Mouse (Mus musculus) liver, embryonic 14.5 days (tissue): ENCODE measurements at regions not wholly inside any gene's neighbourhood (a gene's known extent, or its start where the extent isn't known, plus 50 kb on each side); places are given as distances from the start of the nearest gene placed in this dataset.

Source experiments
- ATAC-seq: fragments of 200-750 bp; cut with Nextera tagmentation; 2 replicates; pipeline ENCODE4 v1.8.0; 2017; ENCODE audit warnings: moderate number of reproducible peaks, mild to moderate bottlenecking, moderate library complexity; ENCODE audit not compliant: insufficient read depth
- DNase-seq, 3 experiments: peaks; one replicate each; pipeline ENCODE4 v3.0.0-alpha.2; 2012 to 2013; ENCODE audit warnings: low read depth in 3 of 3, low spot score in 3 of 3
- H3K27ac ChIP-seq: fragments of 300-500 bp; sonication (generic); 2 replicates; pipeline ENCODE4 v1.5.1; 2014; ENCODE audit warnings: moderate library complexity, mild to moderate bottlenecking, control low read depth, inconsistent platforms
- H3K27me3 ChIP-seq: fragments of 300-500 bp; sonication (generic); 2 replicates; pipeline ENCODE4 v1.6.1; 2014; ENCODE audit warnings: mild to moderate bottlenecking, low read length, moderate library complexity; ENCODE audit not compliant: control insufficient read depth, insufficient read depth
- H3K36me3 ChIP-seq: fragments of 300-500 bp; sonication (generic); replicated peaks from 2 replicates; pipeline ENCODE4 v1.6.1; 2014; ENCODE audit warnings: low read depth; ENCODE audit not compliant: control insufficient read depth, insufficient read depth
- H3K4me1 ChIP-seq, 2 experiments: fragments of 200-500 bp in 1 of 2; fragments of 300-500 bp in 1 of 2; sonication (generic) in 1 of 2; replicated peaks; 2 replicates each; pipeline ENCODE4 v1.6.1; 2012 to 2014; ENCODE audit warnings: antibody characterized with exemption in 1 of 2, inconsistent platforms in 1 of 2, low read length in 1 of 2; ENCODE audit not compliant: control insufficient read depth in 2 of 2, insufficient read depth in 2 of 2
- H3K4me2 ChIP-seq: fragments of 300-500 bp; sonication (generic); 2 replicates; pipeline ENCODE4 v1.6.1; 2014; ENCODE audit warnings: low read depth, mild to moderate bottlenecking, control low read depth, moderate library complexity
- H3K4me3 ChIP-seq, 2 experiments: fragments of 200-500 bp in 1 of 2; fragments of 300-500 bp in 1 of 2; sonication (generic) in 1 of 2; 2 replicates each; pipeline ENCODE4 v1.5.1; 2012 to 2014; ENCODE audit warnings: low read depth in 2 of 2, low read length in 2 of 2, mild to moderate bottlenecking in 2 of 2, control low read depth in 1 of 2, inconsistent platforms in 1 of 2, moderate library complexity in 1 of 2; ENCODE audit not compliant: insufficient read depth in 1 of 2
- H3K9ac ChIP-seq: fragments of 300-500 bp; sonication (generic); replicated peaks from 2 replicates; pipeline ENCODE4 v1.6.1; 2014; ENCODE audit warnings: mild to moderate bottlenecking, control low read depth, moderate library complexity
- H3K9me3 ChIP-seq: fragments of 300-500 bp; sonication (generic); 2 replicates; pipeline ENCODE4 v1.6.1; 2016; ENCODE audit warnings: low read length, mixed read lengths; ENCODE audit not compliant: control insufficient read depth
- CTCF ChIP-seq: IDR thresholded peaks from 2 replicates; pipeline ENCODE4 v1.5.1; 2016; ENCODE audit warnings: antibody characterized with exemption, low read depth, control low read depth
- EP300 ChIP-seq: IDR thresholded peaks from 2 replicates; pipeline ENCODE4 v1.6.1; 2016; ENCODE audit warnings: antibody characterized with exemption, low read depth
- WGBS: fragments of 180-500 bp; shearing (Covaris S2); extraction: QIAGEN DNeasy Blood & Tissue Kit; methylation state at CpG from one replicate; pipeline ENCODE4 v1.1.7; 2014; ENCODE audit not compliant: insufficient replicate concordance; 5-methylcytosine and 5-hydroxymethylcytosine counted together

GRCm38 (mm10) chr12:92013979-92014378 is 165.0 kb upstream of the Sel1l start:
- DNase-seq: no peak
- no peak for ATAC-seq
- Histone ChIP-seq H3K9ac (no peak overlapping the region), H3K9me3 (no peaks in the 10 kb centered on the region), H3K4me1 (no peaks in the 10 kb centered on the region), H3K4me3 (no peak overlapping the region), H3K27ac (no peak overlapping the region), H3K27me3 (no peaks in the 10 kb centered on the region), H3K36me3 (no peaks in the 10 kb centered on the region), H3K4me2 (no peak overlapping the region)
- no peak for TF ChIP-seq EP300
- TF ChIP-seq CTCF: no peak
- 65% methylated on average over 8 of the region's 8 CpGs for WGBS

- Histone ChIP-seq H3K36me3 (no peaks in the 10 kb centered on the region), H3K9ac (no peak overlapping the region), H3K4me3 (no peak overlapping the region), H3K27ac (no peak overlapping the region), H3K9me3 (no peaks in the 10 kb centered on the region), H3K27me3 (no peaks in the 10 kb centered on the region), H3K4me2 (no peak overlapping the region), H3K4me1 (no peaks in the 10 kb centered on the region)
- TF ChIP-seq EP300 (no peak), CTCF (peak; percentile 56)
- ATAC-seq (no peak), DNase-seq (peak in 1 of 3 experiments; percentile 2)
- 13% methylated on average over 8 of the region's 8 CpGs for WGBS
Observed at GRCm38 (mm10) chr12:92013244-92013643, 164.3 kb upstream of the Sel1l start.

GRCm38 (mm10) chr12:92004391-92005094 is 155.6 kb upstream of the Sel1l start:
- DNase-seq (no peak), ATAC-seq (no peak)
- Histone ChIP-seq H3K9me3 (no peaks in the 10 kb centered on the region), H3K27me3 (no peaks in the 10 kb centered on the region), H3K4me3 (no peak overlapping the region), H3K36me3 (no peaks in the 10 kb centered on the region), H3K4me1 (no peaks in the 10 kb centered on the region), H3K9ac (no peak overlapping the region), H3K4me2 (no peak overlapping the region), H3K27ac (no peak overlapping the region)
- WGBS: 65% methylated on average over 12 of the region's 12 CpGs
- no peak for TF ChIP-seq CTCF

GRCm38 (mm10) chr12:91999031-91999430 is 150.1 kb upstream of the Sel1l start:
- H3K27me3 ChIP-seq: no peaks in the 10 kb centered on the region
- TF ChIP-seq EP300 (no peak), CTCF (no peak)
- H3K4me1 ChIP-seq: no peaks in the 10 kb centered on the region
- H3K4me3 ChIP-seq: no peak overlapping the region
- no peaks in the 10 kb centered on the region for H3K36me3 ChIP-seq
- no peaks in the 10 kb centered on the region for H3K9me3 ChIP-seq
- ATAC-seq (no peak), DNase-seq (no peak)
- H3K27ac ChIP-seq: no peak overlapping the region
- WGBS: 66% methylated on average over 2 of the region's 2 CpGs
- H3K4me2 ChIP-seq: no peak overlapping the region
- H3K9ac ChIP-seq: no peak overlapping the region

GRCm38 (mm10) chr12:91997404-91997803 is 148.4 kb upstream of the Sel1l start:
- no peaks in the 10 kb centered on the region for H3K27me3 ChIP-seq
- WGBS: 39% methylated on average over 1 of the region's 1 CpGs
- H3K4me2 ChIP-seq: no peak overlapping the region
- H3K9ac ChIP-seq: no peak overlapping the region
- no peak overlapping the region for H3K4me3 ChIP-seq
- H3K4me1 ChIP-seq: no peaks in the 10 kb centered on the region
- DNase-seq: no peak
- H3K27ac ChIP-seq: no peak overlapping the region
- no peak for TF ChIP-seq CTCF
- TF ChIP-seq EP300: no peak
- H3K36me3 ChIP-seq: no peaks in the 10 kb centered on the region
- no peaks in the 10 kb centered on the region for H3K9me3 ChIP-seq
- ATAC-seq: no peak
